18 mouse cellular contexts compared by ENCODE assay signal in the genomic region with DNA sequence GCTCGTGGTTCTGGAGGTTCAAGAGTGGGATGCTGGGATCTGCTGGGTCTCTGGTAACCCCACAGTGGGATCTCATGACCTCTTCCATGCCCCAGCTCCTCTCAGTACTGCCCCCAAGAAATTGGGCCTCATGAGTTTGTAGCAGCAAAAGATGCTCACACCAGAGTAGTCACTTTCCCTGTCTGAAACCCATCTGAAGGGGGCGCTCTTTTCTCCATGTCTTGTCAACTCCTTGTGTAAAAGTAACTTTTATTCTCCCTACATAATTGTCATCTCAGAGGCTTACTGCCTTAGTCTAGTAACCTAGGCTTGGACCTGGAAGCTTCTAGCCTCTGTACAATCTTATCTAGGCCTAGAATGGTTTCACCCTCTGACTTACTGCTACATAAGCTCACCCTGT. TPM values are rescaled to one million over a fixed set of nuclear protein-coding genes. Genes with fewer than 3 reads are reported as not detected.
A peak's percentile ranks its signal among the peaks of the same experiment; 100 is the strongest.
DNase-seq lines count a peak whose midpoint lies in the region; ATAC-seq and TF ChIP-seq lines count a peak whose summit lies in the region.
"Had no signal": no experiment of that assay in that cellular context is flagged by ENCODE, and none has a peak within 500 bp of the region (broad histone marks: within the 10 kb centered on the region; RNA-seq: fewer than 3 reads in every experiment).

No protein-coding gene starts in this region.

- no peak overlapping the region for H3K9ac ChIP-seq in heart, postnatal 0 days (replicated peaks; ENCODE audit: low read depth, low read length)
- no peak overlapping the region for H3K9ac ChIP-seq in heart, embryonic 11.5 days (ENCODE audit: low read depth, low read length)
- H3K9ac ChIP-seq: heart, embryonic 15.5 days; hindbrain, embryonic 15.5 days; liver, embryonic 14.5 days had no signal

- no peaks in the 10 kb centered on the region for H3K9me3 ChIP-seq in heart, postnatal 0 days (replicated peaks; ENCODE audit: control insufficient read depth, low read length)
- no peaks in the 10 kb centered on the region for H3K9me3 ChIP-seq in heart, embryonic 11.5 days (replicated peaks; ENCODE audit: control insufficient read depth, low read length)
- H3K9me3 ChIP-seq in E14TG2a.4 (ENCODE audit: low read length): no peaks in the 10 kb centered on the region
- H3K9me3 ChIP-seq: heart, embryonic 15.5 days; hindbrain, embryonic 15.5 days; limb, embryonic 10.5 days had no signal

- no peak overlapping the region for H3K4me2 ChIP-seq in heart, postnatal 0 days (ENCODE audit: low read depth, low read length)
- no peak overlapping the region for H3K4me2 ChIP-seq in heart, embryonic 11.5 days
- H3K4me2 ChIP-seq: heart, embryonic 15.5 days; hindbrain, embryonic 15.5 days had no signal

- no peaks in the 10 kb centered on the region for H3K27me3 ChIP-seq in heart, postnatal 0 days (ENCODE audit: control insufficient read depth, insufficient read depth, low read length)
- H3K27me3 ChIP-seq in heart, embryonic 11.5 days (ENCODE audit: control insufficient read depth, insufficient read depth, low read length): no peaks in the 10 kb centered on the region
- H3K27me3 ChIP-seq in E14TG2a.4 (ENCODE audit: insufficient read depth, low read length): no peaks in the 10 kb centered on the region
- H3K27me3 ChIP-seq: heart, embryonic 15.5 days; hindbrain, embryonic 15.5 days had no signal

- WGBS in heart, postnatal 0 days: 77% methylated on average over 2 of the region's 2 CpGs
- WGBS in heart, embryonic 11.5 days (ENCODE audit: insufficient replicate concordance): 70% methylated on average over 2 of the region's 2 CpGs

- ATAC-seq in heart, postnatal 0 days (ENCODE audit: insufficient read depth, low read depth): no peak
- ATAC-seq in heart, embryonic 11.5 days (replicated peaks; ENCODE audit: insufficient number of reproducible peaks, low FRiP score, low TSS enrichment): no peak
- ATAC-seq: activated CD4-positive, CD25-positive, alpha-beta regulatory T cell, adult 4 months; midbrain, embryonic 16.5 days had no signal

- TF ChIP-seq CTCF in heart, postnatal 0 days (IDR thresholded peaks at IDR 0.05; ENCODE audit: low read depth): 0 out of 2 replicates have a peak, but pooled peaks have one; percentile 1
- TF ChIP-seq CTCF in E14TG2a.4 (conservative IDR thresholded peaks at IDR 0.05; ENCODE audit: low read length): peak; percentile 34

- no peak overlapping the region for H3K4me3 ChIP-seq in heart, postnatal 0 days (ENCODE audit: low read depth, low read length)
- H3K4me3 ChIP-seq in heart, embryonic 11.5 days (ENCODE audit: low read depth, low read length): no peak overlapping the region
- H3K4me3 ChIP-seq in E14TG2a.4 (replicated peaks; ENCODE audit: low read length): no peak overlapping the region
- H3K4me3 ChIP-seq: erythroblast, embryonic 14.5 days; heart, embryonic 15.5 days; hindbrain, embryonic 15.5 days; limb, embryonic 10.5 days had no signal

- no peak for DNase-seq in heart, postnatal 0 days (ENCODE audit: low spot score)
- peak; percentile 16 for DNase-seq in lung, postnatal 36 days
- no peak for DNase-seq in lung, postnatal 25 days (ENCODE audit: low spot score)
- peak; percentile 44 for DNase-seq in ZHBTc4 (ENCODE audit: low read depth, low spot score)
- DNase-seq in MN1 (ENCODE audit: low spot score): no peak
- no peak for DNase-seq in urinary bladder, adult 2 months (ENCODE audit: low spot score)
- DNase-seq: cerebellum, postnatal 36 days; layer of hippocampus, adult 9-11 months; right cerebral cortex, adult 18-20 months had no signal

- peaks cover 98% of the 10 kb centered on the region for H3K36me3 ChIP-seq in heart, postnatal 0 days (replicated peaks; ENCODE audit: control insufficient read depth, insufficient read depth, low read length)
- peaks cover 63% of the 10 kb centered on the region for H3K36me3 ChIP-seq in heart, embryonic 11.5 days (ENCODE audit: control insufficient read depth, insufficient read depth, low read length)
- H3K36me3 ChIP-seq in E14TG2a.4 (ENCODE audit: insufficient read depth, low read length): peaks cover 99% of the 10 kb centered on the region

- no peak for TF ChIP-seq EP300 in heart, postnatal 0 days (IDR thresholded peaks at IDR 0.05; ENCODE audit: low read depth)

- H3K27ac ChIP-seq in heart, postnatal 0 days (ENCODE audit: low read depth): no peak overlapping the region
- no peak overlapping the region for H3K27ac ChIP-seq in heart, embryonic 11.5 days (ENCODE audit: low read depth, low read length)
- H3K27ac ChIP-seq: heart, embryonic 15.5 days; hindbrain, embryonic 15.5 days; limb, embryonic 10.5 days; liver, embryonic 14.5 days had no signal

- H3K4me1 ChIP-seq in heart, postnatal 0 days (ENCODE audit: control insufficient read depth, insufficient read depth): 0 out of 2 replicates have a peak, but pooled peaks cover 6% of the 10 kb centered on the region
- H3K4me1 ChIP-seq in heart, embryonic 11.5 days (ENCODE audit: control insufficient read depth, insufficient read depth, low read length): peaks cover 7% of the 10 kb centered on the region
- peaks cover 18% of the 10 kb centered on the region for H3K4me1 ChIP-seq in E14TG2a.4 (replicated peaks; ENCODE audit: low read depth, low read length)
- H3K4me1 ChIP-seq: limb, embryonic 10.5 days had no signal

RNA-seq across cellular contexts. Expression of gene Iffo2, which starts 52.4 kb away (rescaled TPM):
- 6.4 and 7.7 TPM in 2 replicates for total RNA-seq in heart, postnatal 0 days (2014; rRNA removed; ENCODE audit: low replicate concordance)
- polyA plus RNA-seq in heart, postnatal 0 days (2015; fragmentation: Nextera tagmentation; extraction: Ambion mirVana): 2.4 and 2.9 TPM in 2 replicates
- 2.2 and 2.7 TPM in 2 replicates for polyA plus RNA-seq in heart, embryonic 11.5 days (2014; fragmentation: Nextera tagmentation; extraction: Ambion mirVana)
- 7.7 and 9.8 TPM in 2 replicates for polyA plus RNA-seq in urinary bladder, adult 2 months (2012; rRNA removed)
- polyA plus RNA-seq: erythroblast, embryonic 14.5 days had no signal

Comparison
In these comparisons a context has a peak if more than half of its experiments do, and no peak if none do; other contexts are left out.
1. DNase-seq: peak in lung, postnatal 36 days (single experiment) and ZHBTc4 (single experiment); none in heart, postnatal 0 days (single experiment), lung, postnatal 25 days (single experiment), MN1 (single experiment) and urinary bladder, adult 2 months (single experiment).